28 mouse cellular contexts compared by ENCODE assay signal in genomic region chr4:142450884-142451283, GRCm38 (mm10).
A peak's percentile ranks its signal among the peaks of the same experiment; 100 is the strongest.
DNase-seq lines count a peak whose midpoint lies in the region; ATAC-seq and TF ChIP-seq lines count a peak whose summit lies in the region.
"Had no signal": no experiment of that assay in that cellular context is flagged by ENCODE, and none has a peak within 500 bp of the region (broad histone marks: within the 10 kb centered on the region; RNA-seq: fewer than 3 reads in every experiment).

No protein-coding gene starts in this region.

- no peak for ATAC-seq in forebrain, embryonic 11.5 days (replicated peaks; ENCODE audit: low FRiP score)
- no peak for ATAC-seq in forebrain, embryonic 15.5 days (replicated peaks)
- ATAC-seq: inflammation-experienced regulatory T-cells, adult 6 months; midbrain, embryonic 13.5 days had no signal

- H3K4me2 ChIP-seq in forebrain, embryonic 11.5 days (ENCODE audit: low read depth, low read length, severe bottlenecking): no peak overlapping the region
- H3K4me2 ChIP-seq in forebrain, embryonic 15.5 days (replicated peaks): no peak overlapping the region
- H3K4me2 ChIP-seq: embryonic facial prominence, embryonic 13.5 days; hindbrain, embryonic 14.5 days; limb, embryonic 13.5 days; liver, embryonic 11.5 days; midbrain, embryonic 13.5 days had no signal

- H3K4me3 ChIP-seq in forebrain, embryonic 11.5 days (ENCODE audit: low read depth, low read length): no peak overlapping the region
- no peak overlapping the region for H3K4me3 ChIP-seq in forebrain, embryonic 15.5 days
- no peak overlapping the region for H3K4me3 ChIP-seq in kidney, adult 2 months (ENCODE audit: insufficient read depth, low read depth, low read length)
- H3K4me3 ChIP-seq: embryonic facial prominence, embryonic 13.5 days; layer of hippocampus, adult 2 months; limb, embryonic 13.5 days; midbrain, embryonic 13.5 days had no signal

- H3K27me3 ChIP-seq in forebrain, embryonic 11.5 days (ENCODE audit: control insufficient read depth, insufficient read depth, low read length): no peaks in the 10 kb centered on the region
- H3K27me3 ChIP-seq in forebrain, embryonic 15.5 days: no peaks in the 10 kb centered on the region
- H3K27me3 ChIP-seq in kidney, adult 2 months (replicated peaks; ENCODE audit: control insufficient read depth, insufficient read depth, low read length): no peaks in the 10 kb centered on the region
- H3K27me3 ChIP-seq: CH12.LX; embryonic facial prominence, embryonic 13.5 days; limb, embryonic 13.5 days; midbrain, embryonic 13.5 days had no signal

- peak overlapping the region; percentile 38; the same call in 1 of the 2 replicates for H3K27ac ChIP-seq in forebrain, embryonic 11.5 days (ENCODE audit: low read depth, low read length)
- H3K27ac ChIP-seq in forebrain, embryonic 15.5 days (replicated peaks): no peak overlapping the region
- H3K27ac ChIP-seq in kidney, adult 2 months (ENCODE audit: insufficient read depth, low read depth, low read length): no peak overlapping the region
- H3K27ac ChIP-seq: embryonic facial prominence, embryonic 13.5 days; hindbrain, embryonic 14.5 days; layer of hippocampus, adult 2 months; limb, embryonic 13.5 days; macrophage; midbrain, embryonic 13.5 days; stomach, postnatal 0 days had no signal

- WGBS in forebrain, embryonic 11.5 days: 83% methylated on average over 3 of the region's 3 CpGs
- 52% methylated on average over 3 of the region's 3 CpGs for WGBS in forebrain, embryonic 15.5 days
- WGBS in kidney, adult 2 months: 70% methylated on average over 3 of the region's 3 CpGs

- H3K4me1 ChIP-seq in forebrain, embryonic 11.5 days (replicated peaks; ENCODE audit: control insufficient read depth, insufficient read depth, low read length): peaks cover 26% of the 10 kb centered on the region
- peaks cover 47% of the 10 kb centered on the region for H3K4me1 ChIP-seq in forebrain, embryonic 15.5 days
- no peaks in the 10 kb centered on the region for H3K4me1 ChIP-seq in kidney, adult 2 months (ENCODE audit: control insufficient read depth, insufficient read depth, low read length)

- H3K9me3 ChIP-seq in forebrain, embryonic 11.5 days (ENCODE audit: control insufficient read depth, low read length): no peaks in the 10 kb centered on the region
- no peaks in the 10 kb centered on the region for H3K9me3 ChIP-seq in forebrain, embryonic 15.5 days
- H3K9me3 ChIP-seq: embryonic facial prominence, embryonic 13.5 days; limb, embryonic 13.5 days; midbrain, embryonic 13.5 days had no signal

- no peak for TF ChIP-seq POLR2A in kidney, adult 2 months (IDR thresholded peaks at IDR 0.05; ENCODE audit: low read depth, low read length)

- H3K9ac ChIP-seq in forebrain, embryonic 11.5 days (ENCODE audit: low read length): no peak overlapping the region
- H3K9ac ChIP-seq in forebrain, embryonic 15.5 days (replicated peaks): no peak overlapping the region
- H3K9ac ChIP-seq: embryonic facial prominence, embryonic 13.5 days; hindbrain, embryonic 14.5 days; limb, embryonic 13.5 days; midbrain, embryonic 13.5 days had no signal

- peak; percentile 18 to 61 for DNase-seq in adrenal gland, adult (ENCODE audit: inconsistent age in 2 of 2, low spot score in 1 of 2)
- no peak for DNase-seq in adrenal gland, adult 8-10 months
- no peak for DNase-seq in forebrain, embryonic 11.5 days (ENCODE audit: low spot score)
- peak; percentile 11 for DNase-seq in kidney, adult 2 months
- DNase-seq in kidney, adult 11 months: no peak
- DNase-seq in retina, postnatal 1 day: peak; percentile 49
- DNase-seq in retina, embryonic 14.5 days (ENCODE audit: low spot score): no peak
- DNase-seq: cerebellum, adult 18-20 months; cerebellum, postnatal 10 days; gastrocnemius, postnatal 10 days; heart, postnatal 4 days; kidney, adult 18-20 months; kidney, postnatal 36 days; right cerebral cortex, adult 18-20 months; spleen, adult 18-20 months; thymus, adult 18-20 months; thymus, postnatal 25 days had no signal

- H3K36me3 ChIP-seq in forebrain, embryonic 11.5 days (ENCODE audit: control insufficient read depth, insufficient read depth, low read length): no peaks in the 10 kb centered on the region
- no peaks in the 10 kb centered on the region for H3K36me3 ChIP-seq in forebrain, embryonic 15.5 days
- no peaks in the 10 kb centered on the region for H3K36me3 ChIP-seq in kidney, adult 2 months (ENCODE audit: control insufficient read depth, insufficient read depth, low read length)
- H3K36me3 ChIP-seq: embryonic facial prominence, embryonic 13.5 days; limb, embryonic 13.5 days; midbrain, embryonic 13.5 days had no signal

- no peak for TF ChIP-seq CTCF in kidney, adult 2 months (conservative IDR thresholded peaks at IDR 0.05; ENCODE audit: insufficient read depth, insufficient read length, low read depth, low read length)

Comparison
In these comparisons a context has a peak if more than half of its experiments do, and no peak if none do; other contexts are left out.
1. DNase-seq: peak in adrenal gland, adult (2 of 2), kidney, adult 2 months (single experiment) and retina, postnatal 1 day (single experiment); none in adrenal gland, adult 8-10 months (single experiment), forebrain, embryonic 11.5 days (single experiment), kidney, adult 11 months (single experiment) and retina, embryonic 14.5 days (single experiment).